Comparison of ENCODE assay signal across 22 mouse cellular contexts in genomic region chr2:10969111-10969689, GRCm38 (mm10).
DNase-seq lines count a peak whose midpoint lies in the region; ATAC-seq lines count a peak whose summit lies in the region.
"Had no signal": no experiment of that assay in that cellular context is flagged by ENCODE, and none has a peak within 500 bp of the region (broad histone marks: within the 10 kb centered on the region; RNA-seq: fewer than 3 reads in every experiment).

No protein-coding gene starts in this region.

- no peaks in the 10 kb centered on the region for H3K4me1 ChIP-seq in midbrain, embryonic 13.5 days (replicated peaks)
- H3K4me1 ChIP-seq in midbrain, embryonic 11.5 days (ENCODE audit: control insufficient read depth, insufficient read depth, low read length) = no peaks in the 10 kb centered on the region
- no peaks in the 10 kb centered on the region for H3K4me1 ChIP-seq in hindbrain, embryonic 12.5 days
- no peaks in the 10 kb centered on the region for H3K4me1 ChIP-seq in neural tube, embryonic 12.5 days
- H3K4me1 ChIP-seq: heart, embryonic 13.5 days; limb, embryonic 12.5 days; liver, embryonic 13.5 days; midbrain, embryonic 15.5 days; stomach, embryonic 15.5 days had no signal

- H3K9me3 ChIP-seq in midbrain, embryonic 13.5 days = no peaks in the 10 kb centered on the region
- no peaks in the 10 kb centered on the region for H3K9me3 ChIP-seq in midbrain, embryonic 11.5 days (ENCODE audit: control insufficient read depth, low read length)
- no peaks in the 10 kb centered on the region for H3K9me3 ChIP-seq in hindbrain, embryonic 12.5 days (replicated peaks)
- H3K9me3 ChIP-seq in neural tube, embryonic 12.5 days = no peaks in the 10 kb centered on the region
- H3K9me3 ChIP-seq: heart, embryonic 13.5 days; limb, embryonic 12.5 days; liver, embryonic 13.5 days; midbrain, embryonic 15.5 days; stomach, embryonic 15.5 days had no signal

- H3K4me3 ChIP-seq in midbrain, embryonic 13.5 days (replicated peaks) = no peak overlapping the region
- no peak overlapping the region for H3K4me3 ChIP-seq in midbrain, embryonic 11.5 days (ENCODE audit: low read depth, low read length)
- H3K4me3 ChIP-seq in hindbrain, embryonic 12.5 days = no peak overlapping the region
- no peak overlapping the region for H3K4me3 ChIP-seq in neural tube, embryonic 12.5 days
- H3K4me3 ChIP-seq: heart, embryonic 13.5 days; limb, embryonic 12.5 days; liver, embryonic 13.5 days; midbrain, embryonic 15.5 days; stomach, embryonic 15.5 days had no signal

- H3K4me2 ChIP-seq in midbrain, embryonic 13.5 days (replicated peaks) = 0 out of 2 replicates have a peak overlapping the region, but pooled peaks have one; percentile 2
- no peak overlapping the region for H3K4me2 ChIP-seq in midbrain, embryonic 11.5 days
- H3K4me2 ChIP-seq in hindbrain, embryonic 12.5 days (replicated peaks) = peak overlapping the region; percentile 24
- peak overlapping the region; percentile 30 for H3K4me2 ChIP-seq in neural tube, embryonic 12.5 days (replicated peaks)
- H3K4me2 ChIP-seq: heart, embryonic 13.5 days; limb, embryonic 12.5 days; liver, embryonic 13.5 days; lung, embryonic 14.5 days; midbrain, embryonic 15.5 days; stomach, embryonic 15.5 days had no signal

- no peak for ATAC-seq in midbrain, embryonic 13.5 days
- ATAC-seq in midbrain, embryonic 11.5 days (ENCODE audit: low FRiP score) = no peak
- no peak for ATAC-seq in hindbrain, embryonic 12.5 days (ENCODE audit: low FRiP score)
- peak; percentile 56; the same call in 1 of the 2 replicates for ATAC-seq in neural tube, embryonic 12.5 days (ENCODE audit: low FRiP score, low read depth)
- ATAC-seq: midbrain, embryonic 15.5 days; Patski had no signal

- no peak overlapping the region for H3K9ac ChIP-seq in midbrain, embryonic 13.5 days (replicated peaks)
- no peak overlapping the region for H3K9ac ChIP-seq in midbrain, embryonic 11.5 days (ENCODE audit: low read length)
- no peak overlapping the region for H3K9ac ChIP-seq in hindbrain, embryonic 12.5 days
- H3K9ac ChIP-seq in neural tube, embryonic 12.5 days = no peak overlapping the region
- H3K9ac ChIP-seq: heart, embryonic 13.5 days; limb, embryonic 12.5 days; liver, embryonic 13.5 days; lung, embryonic 14.5 days; midbrain, embryonic 15.5 days; stomach, embryonic 15.5 days had no signal

- 60% methylated on average over 10 of the region's 10 CpGs for WGBS in midbrain, embryonic 13.5 days
- WGBS in midbrain, embryonic 11.5 days = 74% methylated on average over 10 of the region's 10 CpGs
- 55% methylated on average over 10 of the region's 10 CpGs for WGBS in hindbrain, embryonic 12.5 days
- 37% methylated on average over 10 of the region's 10 CpGs for WGBS in neural tube, embryonic 12.5 days

- no peak overlapping the region for H3K27ac ChIP-seq in midbrain, embryonic 13.5 days
- H3K27ac ChIP-seq in midbrain, embryonic 11.5 days (ENCODE audit: low read depth, low read length) = no peak overlapping the region
- no peak overlapping the region for H3K27ac ChIP-seq in hindbrain, embryonic 12.5 days
- H3K27ac ChIP-seq in neural tube, embryonic 12.5 days = no peak overlapping the region
- H3K27ac ChIP-seq: heart, embryonic 13.5 days; limb, embryonic 12.5 days; liver, embryonic 13.5 days; midbrain, embryonic 15.5 days; stomach, embryonic 15.5 days had no signal

- DNase-seq in embryo, embryonic 10.5 days (ENCODE audit: low spot score) = peak; percentile 9
- DNase-seq in embryo, embryonic 11 days = no peak
- no peak for DNase-seq in midbrain, embryonic 11.5 days (ENCODE audit: low spot score, missing footprints)
- DNase-seq in right cerebral cortex, postnatal 4 days = no peak
- no peak for DNase-seq in thymus, postnatal 4 days
- DNase-seq: adrenal gland, adult 8-10 months; cerebellum, postnatal 25 days; kidney, adult 8-10 months; kidney, postnatal 36 days; liver, embryonic 13.5 days; lung, embryonic 14.5 days; lung, postnatal 4 days; right cerebral cortex, postnatal 25 days; thymus, adult 18-20 months had no signal

- H3K36me3 ChIP-seq in midbrain, embryonic 13.5 days = no peaks in the 10 kb centered on the region
- H3K36me3 ChIP-seq in midbrain, embryonic 11.5 days (ENCODE audit: control insufficient read depth, insufficient read depth, low read length) = no peaks in the 10 kb centered on the region
- no peaks in the 10 kb centered on the region for H3K36me3 ChIP-seq in hindbrain, embryonic 12.5 days
- no peaks in the 10 kb centered on the region for H3K36me3 ChIP-seq in neural tube, embryonic 12.5 days
- H3K36me3 ChIP-seq: heart, embryonic 13.5 days; limb, embryonic 12.5 days; liver, embryonic 13.5 days; midbrain, embryonic 15.5 days; stomach, embryonic 15.5 days had no signal

- no peaks in the 10 kb centered on the region for H3K27me3 ChIP-seq in midbrain, embryonic 13.5 days
- H3K27me3 ChIP-seq in midbrain, embryonic 11.5 days (ENCODE audit: control insufficient read depth, insufficient read depth, low read length) = no peaks in the 10 kb centered on the region
- H3K27me3 ChIP-seq in hindbrain, embryonic 12.5 days = no peaks in the 10 kb centered on the region
- no peaks in the 10 kb centered on the region for H3K27me3 ChIP-seq in neural tube, embryonic 12.5 days (replicated peaks)
- H3K27me3 ChIP-seq: heart, embryonic 13.5 days; limb, embryonic 12.5 days; liver, embryonic 13.5 days; midbrain, embryonic 15.5 days; Patski; stomach, embryonic 15.5 days had no signal
